11 mouse cellular contexts compared by ENCODE assay signal in the genomic region with DNA sequence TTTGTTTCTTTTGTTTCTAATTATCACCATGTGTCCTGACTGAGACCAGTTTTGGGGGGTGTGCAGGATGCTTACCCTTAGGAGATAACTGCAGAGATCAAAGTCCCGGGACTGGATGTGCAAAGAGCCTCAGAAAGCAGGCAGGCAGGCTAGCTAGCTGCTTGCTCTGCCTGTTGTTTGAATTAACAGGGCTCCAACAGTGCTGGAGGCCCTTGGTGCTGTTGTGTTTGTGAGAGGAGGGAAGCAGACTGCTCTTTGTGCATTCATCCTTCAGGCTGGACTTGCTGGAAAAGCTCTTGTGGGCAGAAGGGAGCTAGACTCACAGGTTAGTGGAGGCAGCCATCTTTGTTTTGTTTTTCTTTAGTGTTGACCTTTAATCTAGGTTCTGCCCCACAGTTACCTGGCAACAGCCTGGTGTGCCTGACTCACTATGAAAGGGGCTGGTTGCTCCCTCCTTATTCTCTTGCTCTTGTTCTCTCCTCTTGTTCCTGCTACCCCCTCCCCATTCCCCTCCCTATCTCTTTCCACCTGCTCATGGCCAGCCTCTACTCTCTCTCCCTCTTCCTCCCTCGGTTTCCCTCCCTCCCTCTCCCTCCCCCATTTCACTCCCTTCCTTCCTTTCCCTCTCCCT.
DNase-seq lines count a peak whose midpoint lies in the region; ATAC-seq and TF ChIP-seq lines count a peak whose summit lies in the region.
"Had no signal": no experiment of that assay in that cellular context is flagged by ENCODE, and none has a peak within 500 bp of the region (broad histone marks: within the 10 kb centered on the region; RNA-seq: fewer than 3 reads in every experiment).

No protein-coding gene starts in this region.

- TF ChIP-seq CTCF in intestine, postnatal 0 days (IDR thresholded peaks at IDR 0.05; ENCODE audit: low read depth) = no peak

- ATAC-seq in forebrain, embryonic 16.5 days = no peak; the same call in 1 of the 2 replicates
- peak; percentile 50 for ATAC-seq in forebrain, embryonic 11.5 days (replicated peaks; ENCODE audit: low FRiP score)
- ATAC-seq in intestine, postnatal 0 days = peak; percentile 59
- ATAC-seq in neural tube, embryonic 14.5 days (ENCODE audit: low read depth) = peak; percentile 32; the same call in 1 of the 2 replicates
- ATAC-seq in monocyte, adult 5-6 weeks (replicated peaks; ENCODE audit: insufficient number of reproducible peaks, low FRiP score, low TSS enrichment, poor library complexity, severe bottlenecking) = no peak

- H3K9me3 ChIP-seq in forebrain, embryonic 10.5 days = no peaks in the 10 kb centered on the region
- H3K9me3 ChIP-seq in forebrain, embryonic 16.5 days (ENCODE audit: control insufficient read depth, low read length) = no peaks in the 10 kb centered on the region
- H3K9me3 ChIP-seq in forebrain, embryonic 11.5 days (ENCODE audit: control insufficient read depth, low read length) = no peaks in the 10 kb centered on the region
- no peaks in the 10 kb centered on the region for H3K9me3 ChIP-seq in intestine, postnatal 0 days (ENCODE audit: control insufficient read depth)
- H3K9me3 ChIP-seq in neural tube, embryonic 14.5 days (ENCODE audit: control insufficient read depth, low read length) = no peaks in the 10 kb centered on the region
- H3K9me3 ChIP-seq: embryonic facial prominence, embryonic 13.5 days; liver, embryonic 15.5 days had no signal

- H3K9ac ChIP-seq in forebrain, embryonic 16.5 days (replicated peaks; ENCODE audit: low read depth, low read length) = no peak overlapping the region
- no peak overlapping the region for H3K9ac ChIP-seq in forebrain, embryonic 11.5 days (ENCODE audit: low read length)
- no peak overlapping the region for H3K9ac ChIP-seq in intestine, postnatal 0 days (ENCODE audit: low read depth, low read length)
- 0 out of 2 replicates have a peak overlapping the region, but pooled peaks have one; percentile 2 for H3K9ac ChIP-seq in neural tube, embryonic 14.5 days (replicated peaks; ENCODE audit: low read depth, low read length)
- H3K9ac ChIP-seq: embryonic facial prominence, embryonic 13.5 days; liver, embryonic 15.5 days had no signal

- no peak overlapping the region for H3K4me2 ChIP-seq in forebrain, embryonic 16.5 days (ENCODE audit: low read length)
- 0 out of 2 replicates have a peak overlapping the region, but pooled peaks have one; percentile 11 for H3K4me2 ChIP-seq in forebrain, embryonic 11.5 days (ENCODE audit: low read depth, low read length, severe bottlenecking)
- 0 out of 2 replicates have a peak overlapping the region, but pooled peaks have one; percentile 13 for H3K4me2 ChIP-seq in intestine, postnatal 0 days (replicated peaks; ENCODE audit: low read depth)
- no peak overlapping the region for H3K4me2 ChIP-seq in neural tube, embryonic 14.5 days (ENCODE audit: low read depth, low read length)
- H3K4me2 ChIP-seq: embryonic facial prominence, embryonic 13.5 days; liver, embryonic 15.5 days had no signal

- H3K4me1 ChIP-seq in forebrain, embryonic 10.5 days = peaks cover 34% of the 10 kb centered on the region
- H3K4me1 ChIP-seq in forebrain, embryonic 16.5 days (replicated peaks; ENCODE audit: control insufficient read depth, insufficient read depth, low read length) = peaks cover 14% of the 10 kb centered on the region
- peaks cover 10% of the 10 kb centered on the region; the same call in 1 of the 2 replicates for H3K4me1 ChIP-seq in forebrain, embryonic 11.5 days (replicated peaks; ENCODE audit: control insufficient read depth, insufficient read depth, low read length)
- no peaks in the 10 kb centered on the region; the same call in 1 of the 2 replicates for H3K4me1 ChIP-seq in intestine, postnatal 0 days (replicated peaks; ENCODE audit: control insufficient read depth, insufficient read depth, low read length)
- H3K4me1 ChIP-seq in neural tube, embryonic 14.5 days (ENCODE audit: control insufficient read depth, insufficient read depth, low read length) = peaks cover 15% of the 10 kb centered on the region; the same call in 1 of the 2 replicates
- H3K4me1 ChIP-seq: liver, embryonic 15.5 days had no signal

- 11% methylated on average over 2 of the region's 2 CpGs for WGBS in forebrain, embryonic 10.5 days
- 14% methylated on average over 2 of the region's 2 CpGs for WGBS in forebrain, embryonic 16.5 days
- 21% methylated on average over 2 of the region's 2 CpGs for WGBS in forebrain, embryonic 11.5 days
- 18% methylated on average over 2 of the region's 2 CpGs for WGBS in intestine, postnatal 0 days
- WGBS in neural tube, embryonic 14.5 days = 3% methylated on average over 2 of the region's 2 CpGs

- H3K27ac ChIP-seq in forebrain, embryonic 10.5 days = peak overlapping the region; percentile 82
- no peak overlapping the region for H3K27ac ChIP-seq in forebrain, embryonic 16.5 days (ENCODE audit: low read length)
- peak overlapping the region; percentile 64; the same call in 1 of the 2 replicates for H3K27ac ChIP-seq in forebrain, embryonic 11.5 days (ENCODE audit: low read depth, low read length)
- H3K27ac ChIP-seq in intestine, postnatal 0 days (ENCODE audit: low read depth, low read length) = peak overlapping the region; percentile 12; the same call in 1 of the 2 replicates
- H3K27ac ChIP-seq in neural tube, embryonic 14.5 days (ENCODE audit: low read depth, low read length) = peak overlapping the region; percentile 44
- H3K27ac ChIP-seq: embryonic facial prominence, embryonic 13.5 days; liver, embryonic 15.5 days had no signal

- peak; percentile 21 for DNase-seq in forebrain, embryonic 10.5 days (ENCODE audit: extremely low spot score, low spot score)
- no peak for DNase-seq in forebrain, embryonic 11.5 days (ENCODE audit: low spot score)
- no peak for DNase-seq in left cerebral cortex, adult 11 months (ENCODE audit: low spot score)
- no peak for DNase-seq in frontal cortex, postnatal 36 days (ENCODE audit: low spot score in 2 of 2)
- DNase-seq: gastrocnemius, postnatal 14 days had no signal

- H3K36me3 ChIP-seq in forebrain, embryonic 10.5 days (replicated peaks) = no peaks in the 10 kb centered on the region
- H3K36me3 ChIP-seq in forebrain, embryonic 16.5 days (ENCODE audit: control insufficient read depth, insufficient read depth) = no peaks in the 10 kb centered on the region
- H3K36me3 ChIP-seq in forebrain, embryonic 11.5 days (ENCODE audit: control insufficient read depth, insufficient read depth, low read length) = no peaks in the 10 kb centered on the region
- no peaks in the 10 kb centered on the region for H3K36me3 ChIP-seq in intestine, postnatal 0 days (ENCODE audit: control insufficient read depth, insufficient read depth)
- H3K36me3 ChIP-seq in neural tube, embryonic 14.5 days (ENCODE audit: control insufficient read depth, insufficient read depth, low read length) = no peaks in the 10 kb centered on the region
- H3K36me3 ChIP-seq: embryonic facial prominence, embryonic 13.5 days; liver, embryonic 15.5 days had no signal

- H3K4me3 ChIP-seq in forebrain, embryonic 10.5 days = no peak overlapping the region
- no peak overlapping the region for H3K4me3 ChIP-seq in forebrain, embryonic 16.5 days (replicated peaks; ENCODE audit: low read length)
- H3K4me3 ChIP-seq in forebrain, embryonic 11.5 days (ENCODE audit: low read depth, low read length) = no peak overlapping the region
- no peak overlapping the region for H3K4me3 ChIP-seq in intestine, postnatal 0 days (ENCODE audit: low read depth, low read length)
- no peak overlapping the region for H3K4me3 ChIP-seq in neural tube, embryonic 14.5 days (ENCODE audit: low read depth, low read length)
- H3K4me3 ChIP-seq: embryonic facial prominence, embryonic 13.5 days; liver, embryonic 15.5 days had no signal

- H3K27me3 ChIP-seq in forebrain, embryonic 10.5 days (ENCODE audit: poor library complexity, severe bottlenecking) = no peaks in the 10 kb centered on the region
- no peaks in the 10 kb centered on the region for H3K27me3 ChIP-seq in forebrain, embryonic 16.5 days (replicated peaks; ENCODE audit: control insufficient read depth, insufficient read depth, low read length)
- no peaks in the 10 kb centered on the region for H3K27me3 ChIP-seq in forebrain, embryonic 11.5 days (ENCODE audit: control insufficient read depth, insufficient read depth, low read length)
- H3K27me3 ChIP-seq in intestine, postnatal 0 days (replicated peaks; ENCODE audit: control insufficient read depth, insufficient read depth, low read length) = no peaks in the 10 kb centered on the region
- no peaks in the 10 kb centered on the region for H3K27me3 ChIP-seq in neural tube, embryonic 14.5 days (ENCODE audit: control insufficient read depth, insufficient read depth, low read length)
- H3K27me3 ChIP-seq: embryonic facial prominence, embryonic 13.5 days; liver, embryonic 15.5 days had no signal

Comparison
In these comparisons a context has a peak if more than half of its experiments do, and no peak if none do; other contexts are left out.
1. ATAC-seq: peak in forebrain, embryonic 11.5 days (single experiment), intestine, postnatal 0 days (single experiment) and neural tube, embryonic 14.5 days (single experiment); none in forebrain, embryonic 16.5 days (single experiment) and monocyte, adult 5-6 weeks (single experiment).
2. H3K4me2 ChIP-seq: peak in forebrain, embryonic 11.5 days (single experiment) and intestine, postnatal 0 days (single experiment); none in forebrain, embryonic 16.5 days (single experiment) and neural tube, embryonic 14.5 days (single experiment).